Mouse (Mus musculus): ENCODE data around the gene Arhgap15. TPM values are rescaled to one million over a fixed set of nuclear protein-coding genes. Genes with fewer than 3 reads are reported as not detected.

Gene Arhgap15
- total and polyA plus RNA-seq, 2 experiments = 0.12 to 2.4 TPM

DNA sequence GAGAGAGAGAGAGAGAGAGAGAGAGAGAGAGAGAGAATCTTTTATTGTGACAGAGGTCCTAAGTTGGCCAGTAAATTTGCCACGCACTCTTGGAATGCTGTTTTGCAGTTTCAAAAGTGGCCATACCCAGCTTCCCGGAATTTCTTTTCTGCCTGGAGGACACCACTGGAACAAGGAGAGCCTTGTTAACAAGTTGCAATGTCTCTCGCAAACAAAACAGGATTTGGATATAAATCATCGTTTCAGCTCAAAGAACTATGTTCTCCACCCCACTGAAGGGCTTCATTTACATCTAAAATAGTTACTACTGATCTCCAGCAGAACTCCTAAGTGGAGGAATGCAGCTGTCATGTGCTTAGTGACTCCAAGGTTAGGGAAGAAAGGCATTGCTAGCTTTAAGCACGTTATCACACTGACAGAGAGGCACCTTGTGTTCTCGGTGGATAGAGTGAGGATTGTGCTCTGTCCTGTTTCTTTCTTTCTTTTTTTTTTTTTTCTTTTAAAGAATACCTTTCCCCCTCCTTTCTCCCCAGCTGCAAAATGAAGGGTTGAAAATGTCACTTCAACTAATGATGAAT is 473.6 kb downstream of the Arhgap15 start:
- no peaks in the 10 kb centered on the region for H3K4me1 ChIP-seq (ENCODE audit: control insufficient read depth, insufficient read depth, low read length)
- H3K4me3 ChIP-seq (ENCODE audit: insufficient read depth, low read depth, low read length) = no peak overlapping the region
- H3K79me2 ChIP-seq (ENCODE audit: control insufficient read depth, insufficient read depth, low read length) = no peaks in the 10 kb centered on the region
- no peak for DNase-seq (ENCODE audit: extremely low read depth, low read depth, low spot score)
- 27% methylated on average over 6 of the region's 6 CpGs for WGBS
- TF ChIP-seq CTCF (IDR thresholded peaks at IDR 0.05; ENCODE audit: low read depth, low read length) (no peak), POLR2A (IDR thresholded peaks at IDR 0.05; ENCODE audit: extremely low read depth, insufficient read depth, low read length) (no peak)
- no peaks in the 10 kb centered on the region for H3K36me3 ChIP-seq (ENCODE audit: control insufficient read depth, insufficient read depth, low read length)
- H3K27ac ChIP-seq (replicated peaks; ENCODE audit: insufficient read depth, low read depth, low read length) = no peak overlapping the region
- no peaks in the 10 kb centered on the region for H3K27me3 ChIP-seq (ENCODE audit: control insufficient read depth, insufficient read depth, low read length)
- no peak overlapping the region for H3K9ac ChIP-seq (ENCODE audit: low read depth, low read length)

DNA sequence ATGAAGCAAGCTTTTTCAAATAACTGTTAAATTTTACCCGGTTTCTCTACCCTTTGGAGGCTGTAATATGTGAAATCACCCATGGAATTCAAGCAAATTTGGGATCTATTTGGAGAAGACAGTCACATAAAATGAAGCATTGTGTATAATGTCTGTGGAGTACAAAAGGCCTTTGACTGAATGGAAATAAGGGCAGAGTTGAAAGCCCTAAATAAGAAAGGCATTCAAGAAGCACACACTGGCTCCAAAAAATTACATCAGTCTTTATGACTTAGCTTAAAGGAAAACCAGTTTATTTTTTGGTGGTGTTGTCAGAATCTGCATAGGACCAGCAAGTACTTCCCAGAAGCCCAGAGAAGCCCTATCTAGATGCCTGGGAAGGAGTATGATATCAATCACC is 486.2 kb downstream of the Arhgap15 start:
- Histone ChIP-seq H3K9ac (ENCODE audit: low read depth, low read length) (no peak overlapping the region), H3K27ac (replicated peaks; ENCODE audit: insufficient read depth, low read depth, low read length) (no peak overlapping the region), H3K4me1 (ENCODE audit: control insufficient read depth, insufficient read depth, low read length) (no peaks in the 10 kb centered on the region), H3K36me3 (ENCODE audit: control insufficient read depth, insufficient read depth, low read length) (no peaks in the 10 kb centered on the region), H3K79me2 (ENCODE audit: control insufficient read depth, insufficient read depth, low read length) (no peaks in the 10 kb centered on the region), H3K27me3 (ENCODE audit: control insufficient read depth, insufficient read depth, low read length) (no peaks in the 10 kb centered on the region), H3K4me3 (ENCODE audit: insufficient read depth, low read depth, low read length) (no peak overlapping the region)
- TF ChIP-seq POLR2A (IDR thresholded peaks at IDR 0.05; ENCODE audit: extremely low read depth, insufficient read depth, low read length) (no peak), CTCF (IDR thresholded peaks at IDR 0.05; ENCODE audit: low read depth, low read length) (no peak)
- 93% methylated on average over 1 of the region's 1 CpGs for WGBS
- DNase-seq (ENCODE audit: extremely low read depth, low read depth, low spot score) = no peak

DNA sequence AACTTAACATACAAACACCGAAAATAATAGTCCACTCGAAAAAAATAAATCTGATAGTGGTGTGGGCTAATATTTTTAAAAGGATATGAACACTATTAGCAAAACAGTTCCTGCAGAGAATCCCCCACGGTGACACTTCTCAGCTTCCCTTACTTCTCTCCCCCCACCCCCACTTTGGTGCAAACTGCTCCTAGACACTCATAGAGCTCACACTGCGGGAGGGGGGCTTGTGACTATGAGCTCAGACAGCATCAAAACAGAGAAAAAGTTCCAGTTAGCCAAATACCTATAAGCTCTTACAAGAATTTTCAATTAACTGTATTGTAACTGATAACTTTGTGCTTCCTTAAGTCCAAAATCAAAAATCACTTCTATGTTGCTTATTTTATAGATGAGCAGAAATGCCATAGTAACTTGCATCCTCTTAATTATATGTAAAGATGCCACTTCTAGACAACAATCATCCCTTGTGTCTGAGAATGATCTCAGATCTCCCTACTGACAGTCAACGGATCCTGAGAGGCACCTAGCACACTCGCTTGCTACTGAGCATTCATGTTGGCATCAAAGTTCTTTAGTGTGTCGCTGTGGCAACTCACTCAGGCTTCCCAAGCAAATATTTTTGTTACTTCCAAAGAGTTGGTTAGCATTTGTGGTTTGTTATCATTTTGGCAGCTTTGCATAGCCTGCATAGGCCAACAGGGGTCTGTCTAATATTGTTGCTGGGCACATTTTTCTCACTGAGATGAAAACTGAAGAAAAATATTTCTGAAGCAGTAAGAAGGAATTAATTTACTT is 493.2 kb downstream of the Arhgap15 start:
- TF ChIP-seq POLR2A (IDR thresholded peaks at IDR 0.05; ENCODE audit: extremely low read depth, insufficient read depth, low read length) (no peak), CTCF (IDR thresholded peaks at IDR 0.05; ENCODE audit: low read depth, low read length) (no peak)
- Histone ChIP-seq H3K36me3 (ENCODE audit: control insufficient read depth, insufficient read depth, low read length) (no peaks in the 10 kb centered on the region), H3K27ac (replicated peaks; ENCODE audit: insufficient read depth, low read depth, low read length) (no peak overlapping the region), H3K9ac (ENCODE audit: low read depth, low read length) (no peak overlapping the region), H3K4me1 (ENCODE audit: control insufficient read depth, insufficient read depth, low read length) (no peaks in the 10 kb centered on the region), H3K79me2 (ENCODE audit: control insufficient read depth, insufficient read depth, low read length) (no peaks in the 10 kb centered on the region), H3K27me3 (ENCODE audit: control insufficient read depth, insufficient read depth, low read length) (no peaks in the 10 kb centered on the region), H3K4me3 (ENCODE audit: insufficient read depth, low read depth, low read length) (no peak overlapping the region)
- 79% methylated on average over 7 of the region's 7 CpGs for WGBS
- DNase-seq (ENCODE audit: extremely low read depth, low read depth, low spot score) = no peak

DNA sequence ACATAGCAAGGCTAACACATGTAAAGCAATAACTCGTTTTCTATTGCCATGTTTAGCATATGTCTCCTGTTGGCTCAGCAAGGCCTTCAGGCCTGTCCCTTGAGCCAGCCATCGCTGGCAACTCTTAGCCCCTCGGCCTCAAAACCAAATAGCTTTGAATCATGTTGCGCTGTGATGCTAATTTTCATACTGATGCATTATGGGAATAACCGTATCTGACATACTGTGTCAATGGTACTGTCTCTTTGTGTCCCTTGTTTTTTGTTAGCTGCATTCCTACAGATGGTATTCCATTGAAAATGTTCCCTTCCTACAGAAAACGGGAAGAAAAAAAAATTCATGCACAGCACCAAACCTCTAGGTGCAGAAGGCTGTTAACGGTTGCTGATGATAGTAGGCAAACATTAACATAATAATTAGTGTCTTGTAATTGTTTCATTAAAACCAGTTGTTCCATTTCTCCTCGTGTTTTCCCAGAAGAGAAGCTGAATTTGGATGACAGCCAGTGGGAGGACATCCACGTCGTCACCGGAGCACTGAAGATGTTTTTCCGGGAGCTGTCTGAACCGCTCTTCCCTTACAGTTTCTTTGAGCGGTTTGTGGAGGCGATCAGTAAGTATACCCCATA is 494.1 kb downstream of the Arhgap15 start:
- Histone ChIP-seq H3K79me2 (ENCODE audit: control insufficient read depth, insufficient read depth, low read length) (no peaks in the 10 kb centered on the region), H3K27me3 (ENCODE audit: control insufficient read depth, insufficient read depth, low read length) (no peaks in the 10 kb centered on the region), H3K27ac (replicated peaks; ENCODE audit: insufficient read depth, low read depth, low read length) (no peak overlapping the region), H3K4me1 (ENCODE audit: control insufficient read depth, insufficient read depth, low read length) (no peaks in the 10 kb centered on the region), H3K4me3 (ENCODE audit: insufficient read depth, low read depth, low read length) (no peak overlapping the region), H3K9ac (ENCODE audit: low read depth, low read length) (no peak overlapping the region), H3K36me3 (ENCODE audit: control insufficient read depth, insufficient read depth, low read length) (no peaks in the 10 kb centered on the region)
- WGBS = 82% methylated on average over 15 of the region's 15 CpGs
- no peak for TF ChIP-seq POLR2A (IDR thresholded peaks at IDR 0.05; ENCODE audit: extremely low read depth, insufficient read depth, low read length)
- TF ChIP-seq CTCF (IDR thresholded peaks at IDR 0.05; ENCODE audit: low read depth, low read length) = no peak
- no peak for DNase-seq (ENCODE audit: extremely low read depth, low read depth, low spot score)

DNA sequence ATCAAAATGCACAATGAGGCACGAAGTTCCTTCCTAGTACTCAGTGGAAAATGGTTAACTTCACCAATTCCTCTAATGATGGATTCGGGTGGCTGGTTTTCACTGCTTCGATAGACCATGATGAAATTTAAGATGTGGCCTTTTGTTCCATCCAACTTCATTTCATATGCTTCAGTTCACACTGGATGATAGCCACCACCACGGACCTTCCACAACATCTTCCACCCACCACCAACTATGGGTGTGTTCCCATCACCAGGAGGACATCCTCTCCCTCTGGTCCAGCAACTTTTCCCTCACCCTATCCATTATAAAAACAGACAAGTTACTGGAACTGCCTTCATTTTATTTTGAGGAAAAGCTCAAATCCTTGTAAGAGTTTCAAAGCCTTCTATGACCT is 506.7 kb downstream of the Arhgap15 start:
- Histone ChIP-seq H3K9ac (ENCODE audit: low read depth, low read length) (no peak overlapping the region), H3K79me2 (ENCODE audit: control insufficient read depth, insufficient read depth, low read length) (no peaks in the 10 kb centered on the region), H3K27ac (replicated peaks; ENCODE audit: insufficient read depth, low read depth, low read length) (no peak overlapping the region), H3K27me3 (ENCODE audit: control insufficient read depth, insufficient read depth, low read length) (no peaks in the 10 kb centered on the region), H3K36me3 (ENCODE audit: control insufficient read depth, insufficient read depth, low read length) (no peaks in the 10 kb centered on the region), H3K4me3 (ENCODE audit: insufficient read depth, low read depth, low read length) (no peak overlapping the region), H3K4me1 (ENCODE audit: control insufficient read depth, insufficient read depth, low read length) (no peaks in the 10 kb centered on the region)
- WGBS = 88% methylated on average over 4 of the region's 4 CpGs
- TF ChIP-seq POLR2A (IDR thresholded peaks at IDR 0.05; ENCODE audit: extremely low read depth, insufficient read depth, low read length) (no peak), CTCF (IDR thresholded peaks at IDR 0.05; ENCODE audit: low read depth, low read length) (no peak)
- no peak for DNase-seq (ENCODE audit: extremely low read depth, low read depth, low spot score)
